Mouse (Mus musculus): ENCODE results near the gene Fam181a. TPM values are rescaled to one million over a fixed set of nuclear protein-coding genes. Genes with fewer than 3 reads are reported as not detected.

The Fam181a gene
- total RNA-seq, 2 experiments from 2014 or later: not detected

DNA sequence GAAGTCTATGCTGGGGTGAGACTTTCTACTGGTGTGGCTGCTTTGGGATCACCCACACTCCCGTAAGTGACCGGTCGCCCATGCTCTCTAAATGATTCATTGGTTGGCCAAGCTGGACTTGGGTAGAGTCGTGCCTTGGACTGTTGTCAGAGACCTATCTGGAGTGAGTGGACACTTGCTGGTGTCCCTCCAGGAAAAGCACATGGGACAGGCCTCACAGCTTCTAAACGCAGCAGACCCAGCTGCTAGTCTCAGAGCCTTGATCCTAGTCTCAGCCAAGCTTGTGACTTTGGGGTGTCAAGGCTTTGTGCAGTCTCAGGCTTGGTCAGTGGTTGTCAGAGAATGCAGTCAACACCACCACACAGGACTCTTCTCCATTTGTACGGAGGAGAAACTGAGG is 42.0 kb downstream of the Fam181a start:
- no peak for ATAC-seq (replicated peaks; ENCODE audit: low FRiP score, poor library complexity, severe bottlenecking)

DNA sequence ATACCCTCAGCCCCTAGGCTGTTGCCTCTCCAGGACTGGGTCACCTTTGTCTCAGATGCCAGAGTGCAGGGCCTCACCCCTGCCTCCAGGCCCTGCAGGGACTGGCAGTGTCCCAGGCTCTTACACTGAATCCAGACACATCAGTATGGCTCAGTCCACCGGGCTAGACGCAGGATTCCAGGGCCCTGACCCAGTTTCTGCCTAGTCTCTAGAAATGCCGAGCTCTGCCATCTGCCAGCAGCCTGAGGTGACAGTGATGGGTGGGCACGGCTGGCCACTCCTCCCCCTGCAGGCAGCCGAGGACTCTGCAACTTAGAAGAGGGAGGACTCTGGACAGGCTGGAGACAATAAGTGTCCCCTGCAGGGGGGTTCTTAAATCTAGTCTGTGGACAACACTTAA is 42.8 kb downstream of the Fam181a start:
- no peak for ATAC-seq (replicated peaks; ENCODE audit: low FRiP score, poor library complexity, severe bottlenecking)

GRCm38 (mm10) chr12:103355746-103356414 is 45.1 kb downstream of the Fam181a start, which contains the start of gene Asb2:
TSS of gene Asb2 (minus strand) at chr12:103356001.
- ATAC-seq (replicated peaks; ENCODE audit: low FRiP score, poor library complexity, severe bottlenecking): no peak

- ATAC-seq (replicated peaks; ENCODE audit: low FRiP score, poor library complexity, severe bottlenecking): no peak
These were observed 45.6 kb downstream of the Fam181a start for GRCm38 (mm10) chr12:103356415-103356748.

- ATAC-seq (replicated peaks; ENCODE audit: low FRiP score, poor library complexity, severe bottlenecking): no peak
These were observed 47.4 kb downstream of the Fam181a start for GRCm38 (mm10) chr12:103358216-103358615.

GRCm38 (mm10) chr12:103358951-103359801 is 48.4 kb downstream of the Fam181a start:
- no peak for ATAC-seq (replicated peaks; ENCODE audit: low FRiP score, poor library complexity, severe bottlenecking)

DNA sequence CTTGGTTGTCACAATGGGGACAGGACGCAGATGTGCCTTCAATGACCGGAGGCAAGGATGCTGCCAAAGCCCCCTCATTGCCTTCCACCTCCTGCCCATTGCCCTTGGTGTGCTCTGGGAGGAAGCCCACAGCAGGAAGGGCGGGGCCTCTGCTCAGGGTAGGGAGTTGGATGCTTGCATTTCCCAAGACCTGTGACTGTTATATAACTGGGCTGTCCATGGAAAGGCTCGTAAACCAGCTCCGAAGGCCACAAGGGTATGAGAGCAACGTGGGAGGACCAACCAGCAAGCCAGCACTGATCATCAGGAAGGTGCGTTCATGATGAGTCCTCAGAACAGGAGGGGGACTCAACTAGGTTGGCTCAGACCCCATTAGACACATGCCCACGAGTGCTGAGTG is 50.0 kb downstream of the Fam181a start:
- no peak for ATAC-seq (replicated peaks; ENCODE audit: low FRiP score, poor library complexity, severe bottlenecking)

DNA sequence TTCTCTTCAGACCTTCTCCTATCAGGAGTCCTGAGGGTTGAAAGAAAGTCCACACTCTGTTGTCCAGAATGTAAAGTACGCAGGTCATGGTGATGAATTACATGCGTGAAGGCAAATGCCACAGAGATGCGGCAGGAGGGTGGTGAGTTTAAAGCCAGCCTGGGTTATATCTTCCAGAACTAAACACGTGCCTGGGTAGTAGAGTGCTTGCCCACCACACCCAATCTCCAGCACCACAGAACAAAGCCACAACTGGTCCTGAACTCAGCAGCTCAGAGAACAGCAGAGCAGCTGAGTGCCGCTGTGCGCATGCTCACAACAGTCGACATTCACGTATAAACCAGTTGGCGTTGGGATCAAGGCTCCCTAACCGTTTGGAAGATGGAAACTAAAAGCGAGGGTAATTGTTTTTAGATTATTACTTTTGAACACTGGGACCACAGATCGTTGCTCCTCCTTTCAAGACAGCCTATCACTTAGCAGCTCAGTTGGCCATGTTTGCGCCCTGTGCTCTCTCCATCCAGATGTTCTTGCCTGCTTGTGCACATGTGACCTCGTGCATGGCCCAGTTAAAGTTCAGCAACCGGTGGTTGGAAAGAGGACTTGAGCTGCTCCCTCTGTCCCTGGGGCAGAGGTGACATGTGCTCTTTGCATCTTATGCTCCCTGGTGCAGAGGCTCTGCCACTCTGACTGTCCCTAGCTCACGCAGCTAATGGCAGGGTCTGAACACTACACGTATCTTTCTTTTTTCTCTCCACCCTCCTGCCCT is 50.9 kb downstream of the Fam181a start:
- ATAC-seq (replicated peaks; ENCODE audit: low FRiP score, poor library complexity, severe bottlenecking): no peak

GRCm38 (mm10) chr12:103362336-103362735 is 51.6 kb downstream of the Fam181a start:
- no peak for ATAC-seq (replicated peaks; ENCODE audit: low FRiP score, poor library complexity, severe bottlenecking)

Other genes with a start within 250 kb of the Fam181a start
- gene Prima1, start 68.8 kb upstream of the Fam181a start, total RNA-seq (2015; ENCODE audit: low replicate concordance): not detected in 2 replicates
- not detected in 2 replicates for gene Prima1, start 68.8 kb upstream of the Fam181a start, total RNA-seq (2017; ENCODE audit: low replicate concordance)
- 1.7 and 2.9 TPM in 2 replicates for gene Asb2, start 45.0 kb downstream of the Fam181a start, total RNA-seq (2015; ENCODE audit: low replicate concordance)
- gene Asb2, start 45.0 kb downstream of the Fam181a start, total RNA-seq (2017; ENCODE audit: low replicate concordance): 0.64 and 4.6 TPM in 2 replicates
- gene Otub2, start 77.7 kb downstream of the Fam181a start, total RNA-seq (2015; ENCODE audit: low replicate concordance): 28.1 and 45.4 TPM in 2 replicates
- gene Otub2, start 77.7 kb downstream of the Fam181a start, total RNA-seq (2017; ENCODE audit: low replicate concordance): 18.9 and 25.4 TPM in 2 replicates
- gene 9330161L09Rik, start 96.8 kb downstream of the Fam181a start, total RNA-seq (2015; ENCODE audit: low replicate concordance): 3.8 TPM in 1 of 2 replicates, not detected in the other
- 3.4 TPM in 1 of 2 replicates, not detected in the other for gene 9330161L09Rik, start 96.8 kb downstream of the Fam181a start, total RNA-seq (2017; ENCODE audit: low replicate concordance)
- gene Ddx24, start 114.9 kb downstream of the Fam181a start, total RNA-seq (2015; ENCODE audit: low replicate concordance): 41.9 and 51.5 TPM in 2 replicates
- gene Ddx24, start 114.9 kb downstream of the Fam181a start, total RNA-seq (2017; ENCODE audit: low replicate concordance): 61.6 and 62.0 TPM in 2 replicates
- 129 and 139 TPM in 2 replicates for gene Ifi27, start 123.2 kb downstream of the Fam181a start, total RNA-seq (2015; ENCODE audit: low replicate concordance)
- gene Ifi27, start 123.2 kb downstream of the Fam181a start, total RNA-seq (2017; ENCODE audit: low replicate concordance): 33.1 and 75.9 TPM in 2 replicates
- gene Ifi27l2a, start 132.7 kb downstream of the Fam181a start, total RNA-seq (2015; ENCODE audit: low replicate concordance): 28.1 and 33.5 TPM in 2 replicates
- gene Ifi27l2a, start 132.7 kb downstream of the Fam181a start, total RNA-seq (2017; ENCODE audit: low replicate concordance): 16.0 and 20.4 TPM in 2 replicates
- gene Ifi27l2b, start 146.2 kb downstream of the Fam181a start, total RNA-seq (2015; ENCODE audit: low replicate concordance): not detected in 2 replicates
- gene Ifi27l2b, start 146.2 kb downstream of the Fam181a start, total RNA-seq (2017; ENCODE audit: low replicate concordance): not detected in 2 replicates
- not detected in 2 replicates for gene Ppp4r4, start 221.3 kb downstream of the Fam181a start, total RNA-seq (2015; ENCODE audit: low replicate concordance)
- gene Ppp4r4, start 221.3 kb downstream of the Fam181a start, total RNA-seq (2017; ENCODE audit: low replicate concordance): 0.90 TPM in 1 of 2 replicates, not detected in the other

All from erythroid progenitor cell, adult 5-6 weeks (primary cell).